Mouse (Mus musculus) limb, embryonic 13.5 days (tissue): ENCODE measurements around the gene Gpr1. TPM values are rescaled to one million over a fixed set of nuclear protein-coding genes. Genes with fewer than 3 reads are reported as not detected.

ENCODE experiments used
- ATAC-seq: fragments of 200-750 bp; cut with Nextera tagmentation; 2 replicates; pipeline ENCODE4 v1.8.0; 2017; ENCODE audit warnings: low read depth, moderate number of reproducible peaks, moderate TSS enrichment; ENCODE audit not compliant: low FRiP score
- H3K27ac ChIP-seq: fragments of 300-500 bp; sonication (generic); 2 replicates; pipeline ENCODE4 v1.5.1; 2015; ENCODE audit warnings: inconsistent platforms, mild to moderate bottlenecking, moderate library complexity
- H3K27me3 ChIP-seq: fragments of 300-500 bp; sonication (generic); 2 replicates; pipeline ENCODE4 v1.6.1; 2015; ENCODE audit warnings: mild to moderate bottlenecking, inconsistent platforms
- H3K36me3 ChIP-seq: fragments of 300-500 bp; sonication (generic); 2 replicates; pipeline ENCODE4 v1.6.1; 2015; ENCODE audit warnings: inconsistent platforms, mild to moderate bottlenecking, moderate library complexity
- H3K4me1 ChIP-seq: fragments of 300-500 bp; sonication (generic); 2 replicates; pipeline ENCODE4 v1.6.1; 2015; ENCODE audit warnings: inconsistent platforms
- H3K4me2 ChIP-seq: fragments of 300-500 bp; sonication (generic); replicated peaks from 2 replicates; pipeline ENCODE4 v1.6.1; 2015; ENCODE audit warnings: inconsistent platforms, mild to moderate bottlenecking, moderate library complexity
- H3K4me3 ChIP-seq: fragments of 300-500 bp; sonication (generic); 2 replicates; pipeline ENCODE4 v1.5.1; 2015; ENCODE audit warnings: moderate library complexity, mild to moderate bottlenecking, inconsistent platforms
- H3K9ac ChIP-seq: fragments of 300-500 bp; sonication (generic); 2 replicates; pipeline ENCODE4 v1.6.1; 2015; ENCODE audit warnings: mild to moderate bottlenecking, inconsistent platforms
- H3K9me3 ChIP-seq: fragments of 300-500 bp; sonication (generic); 2 replicates; pipeline ENCODE4 v1.6.1; 2016; ENCODE audit warnings: inconsistent platforms
- WGBS: fragments of 180-500 bp; shearing (Covaris S2); methylation state at CpG from one replicate; pipeline ENCODE4 v1.1.7; 2015; 5-methylcytosine and 5-hydroxymethylcytosine counted together
- polyA plus RNA-seq: library from polyadenylated mRNA; unstranded; fragments of >200 nt; fragmentation: Nextera tagmentation; extraction: Ambion mirVana; gene quantifications from 2 replicates; pipeline ENCODE4 v1.2.1, GENCODE M21; 2015

The Gpr1 gene
- polyA plus RNA-seq, 1 experiment from 2014 or later, result 0.25 TPM

- ATAC-seq, result no peak
- Histone ChIP-seq H3K9ac (peak overlapping the region; percentile 32; the same call in 1 of the 2 replicates), H3K4me2 (peak overlapping the region; percentile 66), H3K36me3 (no peaks in the 10 kb centered on the region), H3K9me3 (no peaks in the 10 kb centered on the region), H3K27me3 (peaks cover 90% of the 10 kb centered on the region), H3K4me1 (peaks cover 3% of the 10 kb centered on the region; the same call in 1 of the 2 replicates), H3K4me3 (peak overlapping the region; percentile 33), H3K27ac (no peak overlapping the region)
- 2% methylated on average over 44 of the region's 44 CpGs for WGBS
Observed at GRCm38 (mm10) chr1:63248360-63248851, 34.1 kb upstream of the Gpr1 start.

- H3K27me3 ChIP-seq, result peaks cover 90% of the 10 kb centered on the region
- peak overlapping the region; percentile 66 for H3K4me2 ChIP-seq
- no peaks in the 10 kb centered on the region for H3K36me3 ChIP-seq
- H3K4me3 ChIP-seq, result peak overlapping the region; percentile 33
- peaks cover 3% of the 10 kb centered on the region; the same call in 1 of the 2 replicates for H3K4me1 ChIP-seq
- H3K9ac ChIP-seq, result peak overlapping the region; percentile 32; the same call in 1 of the 2 replicates
- H3K27ac ChIP-seq, result no peak overlapping the region
- no peaks in the 10 kb centered on the region for H3K9me3 ChIP-seq
- ATAC-seq, result no peak
- under 1% methylated on average over 18 of the region's 18 CpGs for WGBS
Observed at GRCm38 (mm10) chr1:63247831-63248359, 33.6 kb upstream of the Gpr1 start.

GRCm38 (mm10) chr1:63246862-63247521 lies 32.6 kb upstream of the Gpr1 start:
- Histone ChIP-seq H3K36me3 (no peaks in the 10 kb centered on the region), H3K9me3 (no peaks in the 10 kb centered on the region), H3K27ac (no peak overlapping the region), H3K4me2 (peak overlapping the region; percentile 52), H3K27me3 (peaks cover 87% of the 10 kb centered on the region), H3K4me3 (peak overlapping the region; percentile 25), H3K4me1 (peaks cover 3% of the 10 kb centered on the region; the same call in 1 of the 2 replicates), H3K9ac (no peak overlapping the region)
- peak; percentile 44 for ATAC-seq
- 1% methylated on average over 16 of the region's 16 CpGs for WGBS

- WGBS, result 47% methylated on average over 4 of the region's 4 CpGs
- Histone ChIP-seq H3K9ac (no peak overlapping the region), H3K27me3 (peaks cover 64% of the 10 kb centered on the region), H3K4me2 (no peak overlapping the region), H3K4me1 (peaks cover 3% of the 10 kb centered on the region; the same call in 1 of the 2 replicates), H3K9me3 (no peaks in the 10 kb centered on the region), H3K36me3 (no peaks in the 10 kb centered on the region), H3K27ac (no peak overlapping the region), H3K4me3 (no peak overlapping the region)
- ATAC-seq, result no peak
Observed at GRCm38 (mm10) chr1:63243854-63244253, 29.5 kb upstream of the Gpr1 start.

- H3K36me3 ChIP-seq, result no peaks in the 10 kb centered on the region
- no peak overlapping the region; the same call in 1 of the 2 replicates for H3K27ac ChIP-seq
- no peaks in the 10 kb centered on the region for H3K4me1 ChIP-seq
- WGBS, result 81% methylated on average over 8 of the region's 8 CpGs
- no peaks in the 10 kb centered on the region for H3K9me3 ChIP-seq
- H3K4me2 ChIP-seq, result no peak overlapping the region
- ATAC-seq, result no peak; the same call in 1 of the 2 replicates
- H3K4me3 ChIP-seq, result no peak overlapping the region
- H3K9ac ChIP-seq, result no peak overlapping the region
- peaks cover 28% of the 10 kb centered on the region for H3K27me3 ChIP-seq
Observed at GRCm38 (mm10) chr1:63239751-63240150, 25.4 kb upstream of the Gpr1 start.

GRCm38 (mm10) chr1:63239305-63239704 lies 25.0 kb upstream of the Gpr1 start:
- Histone ChIP-seq H3K4me2 (no peak overlapping the region), H3K9ac (no peak overlapping the region), H3K27ac (no peak overlapping the region; the same call in 1 of the 2 replicates), H3K27me3 (peaks cover 26% of the 10 kb centered on the region), H3K9me3 (no peaks in the 10 kb centered on the region), H3K36me3 (no peaks in the 10 kb centered on the region), H3K4me3 (no peak overlapping the region), H3K4me1 (no peaks in the 10 kb centered on the region)
- WGBS, result 56% methylated on average over 4 of the region's 4 CpGs
- ATAC-seq, result no peak

GRCm38 (mm10) chr1:63237371-63237770 lies 23.0 kb upstream of the Gpr1 start:
- H3K27me3 ChIP-seq, result peaks cover 11% of the 10 kb centered on the region; the same call in 1 of the 2 replicates
- H3K4me2 ChIP-seq, result no peak overlapping the region
- ATAC-seq, result no peak
- H3K27ac ChIP-seq, result no peak overlapping the region
- H3K36me3 ChIP-seq, result no peaks in the 10 kb centered on the region
- no peaks in the 10 kb centered on the region for H3K4me1 ChIP-seq
- 29% methylated on average over 5 of the region's 5 CpGs for WGBS
- no peaks in the 10 kb centered on the region for H3K9me3 ChIP-seq
- no peak overlapping the region for H3K9ac ChIP-seq
- no peak overlapping the region for H3K4me3 ChIP-seq

GRCm38 (mm10) chr1:63227241-63227640 lies 12.9 kb upstream of the Gpr1 start:
- no peaks in the 10 kb centered on the region for H3K27me3 ChIP-seq
- H3K4me2 ChIP-seq, result no peak overlapping the region
- no peak overlapping the region for H3K27ac ChIP-seq
- no peak overlapping the region for H3K4me3 ChIP-seq
- H3K9ac ChIP-seq, result no peak overlapping the region
- no peak for ATAC-seq
- 0 out of 2 replicates have a peak, but pooled peaks cover 3% of the 10 kb centered on the region for H3K4me1 ChIP-seq
- WGBS, result 61% methylated on average over 5 of the region's 5 CpGs
- no peaks in the 10 kb centered on the region for H3K36me3 ChIP-seq
- no peaks in the 10 kb centered on the region for H3K9me3 ChIP-seq

GRCm38 (mm10) chr1:63225890-63226289 lies 11.5 kb upstream of the Gpr1 start:
- Histone ChIP-seq H3K4me3 (no peak overlapping the region), H3K9ac (no peak overlapping the region), H3K4me2 (no peak overlapping the region), H3K4me1 (0 out of 2 replicates have a peak, but pooled peaks cover 3% of the 10 kb centered on the region), H3K27ac (no peak overlapping the region), H3K9me3 (no peaks in the 10 kb centered on the region), H3K36me3 (no peaks in the 10 kb centered on the region), H3K27me3 (no peaks in the 10 kb centered on the region)
- ATAC-seq, result peak; percentile 61
- WGBS, result 5% methylated on average over 7 of the region's 7 CpGs

GRCm38 (mm10) chr1:63225009-63225408 lies 10.7 kb upstream of the Gpr1 start:
- Histone ChIP-seq H3K9ac (no peak overlapping the region), H3K4me2 (no peak overlapping the region), H3K27ac (no peak overlapping the region), H3K9me3 (no peaks in the 10 kb centered on the region), H3K36me3 (no peaks in the 10 kb centered on the region), H3K4me3 (no peak overlapping the region), H3K4me1 (0 out of 2 replicates have a peak, but pooled peaks cover 3% of the 10 kb centered on the region), H3K27me3 (no peaks in the 10 kb centered on the region)
- no peak for ATAC-seq
- 78% methylated on average over 4 of the region's 4 CpGs for WGBS

- no peak for ATAC-seq
- WGBS, result 91% methylated on average over 4 of the region's 4 CpGs
- H3K9me3 ChIP-seq, result 0 out of 2 replicates have a peak, but pooled peaks cover 4% of the 10 kb centered on the region
- no peak overlapping the region for H3K27ac ChIP-seq
- H3K4me3 ChIP-seq, result no peak overlapping the region
- peaks cover 7% of the 10 kb centered on the region; the same call in 1 of the 2 replicates for H3K4me1 ChIP-seq
- no peak overlapping the region for H3K4me2 ChIP-seq
- H3K27me3 ChIP-seq, result peaks cover 9% of the 10 kb centered on the region
- H3K36me3 ChIP-seq, result no peaks in the 10 kb centered on the region
- H3K9ac ChIP-seq, result no peak overlapping the region
Observed at GRCm38 (mm10) chr1:63219277-63219676, 4.9 kb upstream of the Gpr1 start.

- H3K9ac ChIP-seq, result no peak overlapping the region
- H3K4me1 ChIP-seq, result peaks cover 16% of the 10 kb centered on the region
- H3K27me3 ChIP-seq, result peaks cover 34% of the 10 kb centered on the region
- 0 out of 2 replicates have a peak, but pooled peaks cover 4% of the 10 kb centered on the region for H3K9me3 ChIP-seq
- 0 out of 2 replicates have a peak overlapping the region, but pooled peaks have one; percentile 7 for H3K4me2 ChIP-seq
- ATAC-seq, result no peak
- H3K27ac ChIP-seq, result no peak overlapping the region
- WGBS, result 35% methylated on average over 7 of the region's 7 CpGs
- no peaks in the 10 kb centered on the region for H3K36me3 ChIP-seq
- H3K4me3 ChIP-seq, result no peak overlapping the region
Observed at GRCm38 (mm10) chr1:63214631-63215030, 288 bp upstream of the Gpr1 start.
